Mouse (Mus musculus) olfactory bulb, adult 2 months (tissue): ENCODE results near the gene Nhlrc3.

Experiments
- CTCF ChIP-seq: fragments of 200-500 bp; IDR thresholded peaks from 2 replicates; pipeline ENCODE4 v1.5.1; 2012; ENCODE audit warnings: low read depth, mild to moderate bottlenecking, low read length, moderate library complexity; ENCODE audit not compliant: insufficient read depth
- POLR2A ChIP-seq: fragments of 200-500 bp; IDR thresholded peaks from 2 replicates; pipeline ENCODE4 v1.6.1; 2012; ENCODE audit warnings: mild to moderate bottlenecking, low read depth, low read length, moderate library complexity; ENCODE audit not compliant: insufficient read depth

GRCm38 (mm10) chr3:53412259-53412658 lies 50.9 kb downstream of the Nhlrc3 start:
- TF ChIP-seq CTCF (no peak), POLR2A (no peak)
